Mouse (Mus musculus) spleen, adult 2 months (tissue): ENCODE data around the gene Sars. TPM values are rescaled to one million over a fixed set of nuclear protein-coding genes. Genes with fewer than 3 reads are reported as not detected.
A peak's percentile ranks its signal among the peaks of the same experiment; 100 is the strongest.

Experiments used
- DNase-seq, 2 experiments: peaks; one replicate each; pipeline versions ENCODE4 v3.0.0 to v3.0.0-alpha.2; 2012 to 2021; ENCODE audit warnings: low spot score in 2 of 2, low read depth in 1 of 2
- H3K27ac ChIP-seq: fragments of 200-500 bp; 2 replicates; pipeline ENCODE4 v1.5.1; 2012; ENCODE audit warnings: low read length, inconsistent platforms; ENCODE audit not compliant: insufficient read depth
- H3K27me3 ChIP-seq: fragments of 200-500 bp; 2 replicates; pipeline ENCODE4 v1.6.1; 2012; ENCODE audit warnings: mild to moderate bottlenecking, moderate library complexity, low read length, inconsistent platforms; ENCODE audit not compliant: control insufficient read depth, insufficient read depth
- H3K36me3 ChIP-seq: fragments of 200-500 bp; 2 replicates; pipeline ENCODE4 v1.6.1; 2012; ENCODE audit warnings: mild to moderate bottlenecking, low read length, inconsistent platforms; ENCODE audit not compliant: control insufficient read depth, insufficient read depth
- H3K4me1 ChIP-seq: fragments of 200-500 bp; 2 replicates; pipeline ENCODE4 v1.6.1; 2011; ENCODE audit warnings: inconsistent platforms; ENCODE audit not compliant: control insufficient read depth, insufficient read depth, insufficient read length
- H3K4me3 ChIP-seq: fragments of 200-500 bp; 2 replicates; pipeline ENCODE4 v1.5.1; 2011; ENCODE audit warnings: mild to moderate bottlenecking, inconsistent platforms; ENCODE audit not compliant: insufficient read depth, insufficient read length; ENCODE audit errors: extremely low read depth
- CTCF ChIP-seq: fragments of 200-500 bp; IDR thresholded peaks from 2 replicates; pipeline ENCODE4 v1.5.1; 2011; ENCODE audit warnings: mild to moderate bottlenecking, inconsistent platforms; ENCODE audit not compliant: insufficient read depth, insufficient read length, insufficient replicate concordance; ENCODE audit errors: extremely low read depth
- POLR2A ChIP-seq: fragments of 200-500 bp; IDR thresholded peaks from 2 replicates; pipeline ENCODE4 v1.6.1; 2011; ENCODE audit warnings: low read depth, low read length, inconsistent platforms
- whole genome bisulfite sequencing: fragments of 180-500 bp; shearing (Covaris S2); methylation state at CpG from one replicate; pipeline ENCODE4 v1.1.7; 2018; 5-methylcytosine and 5-hydroxymethylcytosine counted together
- polyA plus RNA-seq: library from polyadenylated mRNA; depleted of rRNA; stranded (reverse); fragments of >200 nt; gene quantifications from 2 replicates; pipeline ENCODE4 v1.2.3, GENCODE M21; 2012

Gene Sars
- polyA plus RNA-seq, 1 experiment = 22.2 TPM

DNA sequence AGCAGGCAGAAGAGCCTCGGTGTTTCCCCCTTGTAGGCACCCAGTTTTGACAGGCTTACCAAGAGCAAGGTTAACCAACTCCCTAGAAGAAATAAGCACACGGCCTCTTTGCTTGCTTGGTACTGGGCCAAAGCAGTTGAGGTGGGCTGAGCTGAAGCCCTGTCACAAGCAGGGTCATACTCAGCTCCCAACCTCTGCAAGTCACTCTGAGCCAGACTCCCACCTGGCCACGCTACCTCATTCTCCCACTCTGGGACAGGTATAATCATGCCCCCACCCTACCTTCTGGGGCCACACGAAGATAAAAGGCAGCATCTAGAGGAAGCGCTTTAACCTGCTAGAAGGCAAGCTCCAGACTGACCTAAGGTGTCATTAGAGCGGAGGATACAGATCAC is 19.4 kb downstream of the Sars start:
- H3K36me3 ChIP-seq = peaks cover 41% of the 10 kb centered on the region
- H3K27ac ChIP-seq = no peak overlapping the region
- H3K4me3 ChIP-seq = no peak overlapping the region
- no peaks in the 10 kb centered on the region; the same call in 1 of the 2 replicates for H3K4me1 ChIP-seq
- 91% methylated on average over 6 of the region's 6 CpGs for WGBS
- no peak for TF ChIP-seq CTCF
- TF ChIP-seq POLR2A = no peak
- H3K27me3 ChIP-seq = no peaks in the 10 kb centered on the region
- DNase-seq = no peak

DNA sequence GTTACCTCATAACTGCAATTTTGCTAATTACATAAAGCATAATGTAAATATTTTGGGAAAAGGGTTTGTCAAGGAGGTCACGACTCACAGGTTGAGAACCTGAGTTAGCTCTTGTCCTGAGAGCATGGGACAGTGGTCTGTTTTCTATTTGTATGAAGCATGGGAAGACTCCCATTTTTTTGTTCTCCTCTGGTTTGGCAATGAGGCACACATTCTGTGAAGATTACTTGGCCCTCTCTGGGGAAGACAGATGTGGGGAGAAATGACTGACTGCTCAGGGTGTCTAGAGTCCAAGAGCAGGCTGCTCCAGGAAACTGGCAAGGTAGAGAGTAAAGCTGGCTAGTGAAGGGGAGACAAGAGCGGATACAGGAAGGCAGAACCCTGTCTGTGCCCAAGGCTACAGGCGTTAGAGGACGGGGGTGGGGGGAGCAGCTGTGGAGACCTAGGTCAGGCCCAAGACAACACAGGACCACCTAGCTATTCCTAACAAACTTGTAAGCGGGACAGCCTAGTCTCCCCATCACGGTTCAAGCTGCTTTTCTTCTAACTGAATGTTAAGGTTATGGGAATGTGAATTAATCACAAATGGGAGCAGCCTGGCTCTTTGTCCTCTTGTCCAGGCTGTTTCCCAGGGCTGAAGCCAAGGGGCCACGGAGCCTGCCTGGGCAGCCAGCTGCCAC is 19.9 kb downstream of the Sars start:
- TF ChIP-seq POLR2A = no peak
- TF ChIP-seq CTCF = no peak
- Histone ChIP-seq H3K27ac (no peak overlapping the region), H3K36me3 (peaks cover 39% of the 10 kb centered on the region), H3K4me3 (no peak overlapping the region), H3K27me3 (no peaks in the 10 kb centered on the region), H3K4me1 (no peaks in the 10 kb centered on the region; the same call in 1 of the 2 replicates)
- WGBS = 92% methylated on average over 7 of the region's 7 CpGs
- DNase-seq = no peak

DNA sequence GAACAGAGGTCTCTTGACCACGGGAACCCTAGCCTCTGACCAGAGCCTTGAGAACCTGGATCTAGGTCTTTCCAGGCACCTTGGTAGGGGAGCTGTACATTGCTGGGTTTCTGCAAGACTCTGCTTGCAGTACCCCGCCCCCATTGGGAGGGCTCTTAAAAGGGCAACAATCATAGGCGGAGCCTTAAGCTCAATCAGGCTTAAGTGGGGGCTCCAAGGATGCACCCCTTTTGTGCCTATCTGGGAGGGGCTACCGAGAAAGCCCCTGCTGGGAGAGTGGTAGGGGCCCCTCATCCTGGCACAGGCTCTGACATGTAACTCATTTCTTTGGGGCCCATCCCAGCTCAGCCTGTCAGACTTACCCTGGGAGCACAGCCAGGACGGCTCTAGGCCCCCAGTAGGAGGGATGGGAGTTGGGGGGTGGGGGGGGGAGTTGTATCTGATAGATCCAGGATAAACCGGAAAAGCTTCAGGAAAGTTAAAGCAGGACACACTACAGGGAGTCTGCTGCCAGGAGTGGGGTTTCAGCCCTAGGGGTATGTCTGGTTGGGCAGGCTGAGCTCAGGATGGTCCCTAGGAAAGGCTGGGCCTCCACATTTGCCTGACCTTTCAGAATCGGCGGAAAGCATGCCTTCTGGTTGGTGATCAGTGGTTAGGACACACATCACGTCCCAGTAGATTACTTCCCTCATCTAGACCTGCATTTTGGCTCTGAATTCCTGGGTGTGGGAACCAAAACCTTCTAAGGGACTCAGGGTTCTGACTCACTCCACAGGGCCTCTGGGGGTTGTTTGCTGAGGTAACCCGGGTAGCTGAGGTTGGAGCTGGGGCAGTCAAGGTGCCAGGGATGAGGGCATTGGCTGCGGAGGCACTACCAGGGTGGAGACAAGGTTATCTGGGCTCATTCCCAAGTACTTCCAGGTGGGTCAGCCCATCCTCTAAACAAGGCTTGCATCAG is 20.9 kb downstream of the Sars start:
- H3K27me3 ChIP-seq = no peaks in the 10 kb centered on the region
- H3K36me3 ChIP-seq = peaks cover 31% of the 10 kb centered on the region
- H3K4me1 ChIP-seq = no peaks in the 10 kb centered on the region; the same call in 1 of the 2 replicates
- TF ChIP-seq CTCF (no peak), POLR2A (no peak)
- H3K27ac ChIP-seq = no peak overlapping the region
- no peak overlapping the region for H3K4me3 ChIP-seq
- 43% methylated on average over 11 of the region's 11 CpGs for WGBS
- DNase-seq = peak in 1 of 2 experiments; percentile 28

DNA sequence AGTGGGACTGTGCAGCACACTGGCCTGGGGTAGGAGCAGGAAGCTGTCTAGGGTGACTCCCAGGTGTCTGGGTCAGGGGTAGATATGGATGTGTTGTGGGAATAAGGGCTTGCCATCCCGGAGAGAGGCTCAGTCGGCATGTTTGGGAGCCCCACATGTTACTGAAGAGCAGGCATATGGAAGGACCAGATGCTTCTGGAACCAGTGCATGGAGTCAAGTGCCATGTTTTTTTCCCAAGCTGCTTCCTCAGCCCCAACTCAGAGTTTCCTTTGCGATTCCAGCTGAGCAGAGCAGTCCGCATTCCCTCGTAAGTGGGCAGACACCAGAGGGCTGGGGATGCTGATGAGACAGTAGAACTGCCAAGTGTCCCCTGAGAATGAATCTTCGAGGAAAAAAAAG is 22.0 kb downstream of the Sars start:
- Histone ChIP-seq H3K27ac (no peak overlapping the region), H3K4me1 (no peaks in the 10 kb centered on the region; the same call in 1 of the 2 replicates), H3K36me3 (peaks cover 21% of the 10 kb centered on the region), H3K27me3 (no peaks in the 10 kb centered on the region), H3K4me3 (no peak overlapping the region)
- WGBS = 56% methylated on average over 6 of the region's 6 CpGs
- no peak for TF ChIP-seq POLR2A
- no peak for TF ChIP-seq CTCF
- DNase-seq = no peak

DNA sequence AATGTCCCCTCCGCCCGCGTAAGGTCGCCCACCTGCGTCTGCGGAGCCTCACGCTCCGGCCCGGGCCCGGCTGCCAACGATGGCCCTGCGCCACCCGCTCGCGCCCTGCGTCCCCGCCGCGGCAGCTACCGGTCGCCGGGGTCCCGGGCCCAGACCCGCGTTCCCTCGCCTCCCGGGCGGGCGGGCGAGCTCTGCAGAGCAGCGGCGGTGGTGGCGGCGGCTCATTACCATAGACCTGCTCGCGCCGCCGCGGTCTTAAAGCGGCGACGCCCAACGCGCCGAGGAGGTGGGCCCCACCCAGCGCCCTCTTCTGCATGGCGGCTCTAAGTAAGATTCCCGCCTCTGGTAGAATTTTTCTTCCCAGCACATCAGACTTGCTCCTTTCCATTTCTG is 29.2 kb downstream of the Sars start:
- peaks cover 3% of the 10 kb centered on the region; the same call in 1 of the 2 replicates for H3K27me3 ChIP-seq
- H3K27ac ChIP-seq = no peak overlapping the region
- DNase-seq = peak; percentile 38 to 76
- H3K4me1 ChIP-seq = peaks cover 8% of the 10 kb centered on the region
- no peaks in the 10 kb centered on the region for H3K36me3 ChIP-seq
- peak overlapping the region; percentile 71 for H3K4me3 ChIP-seq
- WGBS = under 1% methylated on average over 46 of the region's 48 CpGs
- TF ChIP-seq POLR2A = no peak
- TF ChIP-seq CTCF = no peak

DNA sequence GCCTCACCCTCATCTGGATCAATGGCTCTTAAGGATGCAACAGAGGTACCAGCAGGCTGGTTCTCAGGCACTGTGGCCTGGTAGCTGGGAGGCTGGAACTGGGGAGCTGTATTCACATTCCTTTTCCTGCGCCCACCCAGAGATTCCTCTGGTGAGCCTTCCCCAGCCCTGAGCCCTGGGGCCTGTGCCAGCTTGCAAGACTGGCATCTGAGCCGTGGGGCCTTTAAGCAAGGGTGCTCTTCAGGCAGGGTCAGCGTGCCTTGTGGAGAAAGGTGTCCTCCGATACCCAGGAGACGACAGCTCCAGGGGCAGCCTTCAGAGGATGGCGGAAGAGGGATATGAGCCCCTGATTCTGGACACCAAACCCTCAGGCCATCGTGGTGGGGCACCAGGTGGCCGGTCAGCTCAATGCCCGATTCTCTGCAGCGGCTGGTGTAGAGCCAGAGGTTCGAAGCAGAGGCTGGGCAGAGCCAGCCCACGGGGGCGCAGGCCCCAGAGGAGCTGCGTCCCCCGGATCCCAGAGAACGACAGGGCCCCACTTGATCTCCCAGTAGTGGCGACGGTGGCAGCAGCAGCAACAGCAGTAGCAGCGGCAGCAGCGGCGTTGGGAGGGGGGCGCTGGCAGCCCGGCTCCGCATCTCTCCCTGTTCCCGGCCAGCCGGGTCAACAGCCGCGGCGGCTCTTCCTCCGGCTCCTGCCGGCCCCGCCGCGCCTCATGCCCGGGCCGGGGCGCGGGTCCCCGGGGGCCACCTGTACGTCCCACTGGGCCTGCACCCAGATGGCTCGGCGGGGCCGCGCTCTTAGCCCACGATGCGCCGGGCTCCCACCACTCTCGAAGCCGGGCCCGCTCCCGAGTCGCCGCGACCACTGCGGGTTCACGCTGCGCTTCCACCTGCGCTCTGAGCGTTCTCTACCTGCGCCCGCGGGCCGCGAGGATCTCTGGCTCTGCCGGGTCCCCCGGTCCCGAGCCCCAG is 29.9 kb downstream of the Sars start, which contains the start of gene Celsr2:
Gene Celsr2 (minus strand): TSS at position 696 of the 974 bp plus-strand sequence.
- peaks cover 3% of the 10 kb centered on the region; the same call in 1 of the 2 replicates for H3K27me3 ChIP-seq
- TF ChIP-seq POLR2A (no peak), CTCF (no peak)
- H3K36me3 ChIP-seq = no peaks in the 10 kb centered on the region
- no peak for DNase-seq
- H3K27ac ChIP-seq = no peak within 1 kb of the TSS
- 12% methylated on average over 65 of the region's 67 CpGs for WGBS
- H3K4me3 ChIP-seq = peak within 1 kb of the TSS; percentile 71
- H3K4me1 ChIP-seq = peaks cover 8% of the 10 kb centered on the region
